Mouse (Mus musculus): ENCODE measurements around the gene Mmp14.

Mmp14 gene

DNA sequence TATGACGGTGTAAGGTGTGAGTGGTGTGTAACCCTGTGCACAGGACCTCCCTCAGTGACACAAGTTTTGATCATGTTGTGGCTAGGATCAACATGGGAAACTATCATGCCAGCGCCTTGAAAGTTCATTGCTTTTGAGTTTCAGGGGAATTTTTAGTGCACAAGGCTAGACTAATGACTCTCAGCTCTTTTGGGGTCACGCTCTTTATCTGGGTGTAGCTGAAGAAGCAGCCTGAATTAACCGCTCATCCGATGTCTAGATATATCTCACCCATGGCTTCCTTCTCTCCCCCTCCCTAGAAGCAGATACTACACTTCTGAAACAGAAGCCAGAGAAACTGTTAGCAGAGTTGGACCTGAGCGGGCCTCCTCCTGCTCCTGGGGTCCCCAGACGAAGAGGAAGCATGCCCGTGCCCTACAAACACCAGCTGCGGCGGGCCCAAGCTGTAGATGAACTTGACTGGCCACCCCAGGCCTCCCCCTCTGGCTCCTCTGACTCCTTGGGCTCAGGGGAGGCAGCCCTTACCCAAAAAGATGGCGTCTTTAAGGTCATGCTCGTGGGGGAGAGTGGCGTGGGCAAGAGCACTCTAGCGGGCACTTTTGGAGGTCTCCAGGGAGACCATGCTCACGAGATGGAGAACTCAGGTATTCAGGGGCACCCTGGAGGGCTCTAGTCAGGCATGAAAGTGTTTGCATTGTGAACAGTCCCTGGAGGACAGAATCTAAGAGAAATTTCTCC lies 45.9 kb downstream of the Mmp14 start:
- DNase-seq = no peak

DNA sequence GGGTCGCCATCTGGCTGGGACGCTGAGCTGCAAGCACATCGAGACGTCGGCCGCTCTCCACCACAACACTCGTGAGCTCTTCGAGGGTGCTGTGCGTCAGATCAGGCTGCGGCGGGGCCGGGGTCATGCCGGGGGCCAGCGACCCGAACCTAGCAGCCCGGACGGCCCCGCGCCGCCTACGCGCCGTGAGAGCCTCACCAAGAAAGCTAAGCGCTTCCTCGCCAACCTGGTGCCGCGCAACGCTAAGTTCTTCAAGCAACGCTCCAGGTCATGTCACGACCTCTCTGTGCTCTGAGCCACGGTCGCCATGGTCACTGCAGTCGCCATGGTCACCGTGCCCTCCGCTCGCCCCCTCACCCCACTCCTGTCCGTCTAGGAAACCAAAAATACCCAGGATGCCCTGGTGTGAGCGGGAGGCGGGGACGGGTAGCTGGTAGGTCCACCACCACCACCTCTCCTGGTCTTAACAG lies 48.1 kb downstream of the Mmp14 start:
- DNase-seq = no peak

GRCm38 (mm10) chr14:54480673-54481072 lies 49.3 kb downstream of the Mmp14 start:
- no peak for DNase-seq

DNA sequence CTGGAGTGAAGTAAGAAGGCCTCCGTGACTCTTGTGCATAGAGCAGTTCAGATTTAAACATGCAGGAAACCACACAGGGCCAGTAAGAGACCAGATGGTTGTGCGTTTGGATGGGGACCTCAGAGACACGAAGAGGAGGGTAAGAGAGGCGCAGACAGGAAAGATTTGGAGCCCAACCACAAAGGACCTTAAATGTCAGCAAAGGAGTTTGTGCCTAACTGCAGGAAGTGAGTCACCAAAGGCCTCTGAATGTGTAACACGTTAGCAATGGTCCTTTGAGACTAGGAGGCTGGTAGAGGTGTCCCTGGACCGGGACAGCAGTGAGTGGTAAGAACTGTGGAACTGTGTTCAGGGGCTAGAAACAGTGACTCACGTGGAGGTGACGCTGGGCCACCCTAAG lies 50.0 kb downstream of the Mmp14 start:
- DNase-seq = no peak

DNA sequence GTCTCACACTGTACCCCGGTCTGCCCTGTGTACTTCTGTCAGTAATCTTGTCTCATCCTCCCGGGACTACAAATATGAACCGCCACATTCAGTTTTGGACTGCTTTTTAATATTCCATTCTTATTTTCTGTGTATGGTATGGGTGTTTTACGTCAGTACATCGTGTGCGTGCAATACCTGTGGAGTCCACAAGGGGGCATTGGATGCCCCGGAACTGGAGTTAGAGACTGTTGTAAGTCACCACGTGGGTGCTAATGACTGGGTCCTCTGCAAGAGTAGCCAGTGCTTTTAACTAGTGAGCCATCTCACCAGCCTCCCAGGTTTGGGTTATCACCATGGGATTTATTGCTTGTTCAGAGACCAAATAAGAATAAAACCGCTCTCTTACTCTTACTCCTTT lies 51.1 kb downstream of the Mmp14 start:
- DNase-seq = peak; percentile 70

- DNase-seq = no peak
Observed at GRCm38 (mm10) chr14:54485899-54486298, 54.5 kb downstream of the Mmp14 start.

- no peak for DNase-seq
Observed at GRCm38 (mm10) chr14:54487732-54488131, 56.3 kb downstream of the Mmp14 start.

DNA sequence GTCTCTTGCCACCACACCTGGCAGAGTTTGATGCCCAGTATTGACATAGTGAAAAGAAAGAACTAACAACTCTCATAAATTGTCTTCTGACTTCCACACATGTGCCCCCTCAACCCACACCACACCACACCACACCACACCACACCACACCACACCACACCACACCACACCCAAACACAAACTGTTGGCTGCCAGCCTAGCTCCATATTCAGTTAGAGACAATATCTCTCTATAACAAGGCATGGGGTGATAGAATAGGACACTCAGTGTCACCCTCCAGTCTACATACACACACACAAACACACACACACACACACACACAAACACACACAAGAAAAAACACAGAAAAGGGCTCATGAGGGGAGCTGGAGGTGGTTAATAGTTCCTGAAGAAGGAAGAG lies 56.9 kb downstream of the Mmp14 start:
- no peak for DNase-seq

- peak; percentile 67 for DNase-seq
Observed at GRCm38 (mm10) chr14:54492345-54493131, 61.1 kb downstream of the Mmp14 start.

- DNase-seq = no peak
Observed at GRCm38 (mm10) chr14:54493236-54493635, 61.8 kb downstream of the Mmp14 start.

DNA sequence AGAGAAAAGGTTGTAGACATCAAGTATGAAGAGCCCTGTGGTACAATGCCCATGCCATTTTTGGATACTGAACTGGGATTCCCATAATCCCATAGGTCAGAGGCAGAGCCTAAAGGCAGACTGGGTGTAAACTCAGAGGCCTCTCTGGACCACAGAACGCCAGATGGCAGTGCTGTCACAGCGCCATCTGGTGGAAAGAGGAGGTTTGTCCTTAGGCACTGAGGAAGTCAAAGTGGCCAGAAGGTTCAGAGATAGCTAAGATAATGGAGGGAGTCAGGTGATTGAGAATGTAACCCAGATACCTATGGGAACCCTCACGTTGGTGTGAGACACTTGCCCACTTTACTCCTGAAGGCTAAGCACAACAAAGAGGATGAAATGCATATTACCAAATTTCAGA lies 62.8 kb downstream of the Mmp14 start:
- DNase-seq = peak; percentile 72
